Mouse (Mus musculus): ENCODE results near the gene Gdpd1.

- TF ChIP-seq CTCF (IDR thresholded peaks at IDR 0.05) (no peak), EP300 (IDR thresholded peaks at IDR 0.05) (peak; percentile 97)
Observed at GRCm38 (mm10) chr11:87108755-87109518, 35.1 kb upstream of the Gdpd1 start, which contains the start of gene Ska2.

Measured in lung, postnatal 0 days (tissue).